Mouse (Mus musculus) layer of hippocampus, adult 2 months (tissue): Measurements from ENCODE around the gene Aff1. TPM values are rescaled to one million over a fixed set of nuclear protein-coding genes. Genes with fewer than 3 reads are reported as not detected.
A peak's percentile ranks its signal among the peaks of the same experiment; 100 is the strongest.

Experiments
- DNase-seq, 2 experiments: peaks; one replicate each; pipeline ENCODE4 v3.0.0; 2022; ENCODE audit warnings: low spot score in 2 of 2
- H3K27ac ChIP-seq: fragments of 200-600 bp; 2 replicates; pipeline ENCODE4 v1.8.1; 2022
- H3K4me3 ChIP-seq: fragments of 200-600 bp; 2 replicates; pipeline ENCODE4 v1.8.1; 2022; ENCODE audit warnings: mild to moderate bottlenecking
- CTCF ChIP-seq: fragments of 200-600 bp; conservative IDR thresholded peaks from 2 replicates; pipeline ENCODE4 v1.8.1; 2022; ENCODE audit warnings: antibody characterized with exemption, mild to moderate bottlenecking, moderate library complexity
- total RNA-seq, 2 experiments: library from RNA; stranded (reverse); gene quantifications; 2 replicates each; pipeline ENCODE4 v1.2.3; 2021

The Aff1 gene
- total RNA-seq, 2 experiments from 2014 or later = 18.0 to 21.3 TPM

DNA sequence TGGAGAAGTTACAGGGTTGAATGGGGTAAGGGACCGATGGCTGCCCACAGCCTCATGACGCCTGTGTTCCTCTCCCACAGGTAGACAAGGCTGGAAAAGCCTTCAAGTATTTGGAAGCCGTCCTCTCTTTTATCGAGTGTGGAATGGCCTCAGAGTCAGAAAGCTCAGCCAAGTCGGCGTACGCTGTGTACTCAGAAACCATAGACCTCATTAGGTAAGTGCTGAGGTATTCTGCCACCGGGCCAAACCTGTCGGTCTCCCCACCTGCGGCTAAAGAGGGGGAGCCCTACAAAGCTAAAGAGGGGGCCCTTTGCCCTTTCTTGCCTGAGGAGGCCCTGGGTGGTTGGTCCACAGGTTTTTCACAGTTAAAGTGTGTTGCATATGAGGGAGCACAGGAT, 154.0 kb downstream of the Aff1 start:
- H3K27ac ChIP-seq = no peak overlapping the region
- H3K4me3 ChIP-seq = no peak overlapping the region
- DNase-seq = no peak
- no peak for TF ChIP-seq CTCF

- Histone ChIP-seq H3K4me3 (no peak overlapping the region), H3K27ac (no peak overlapping the region)
- no peak for DNase-seq
- no peak for TF ChIP-seq CTCF
Observed at GRCm38 (mm10) chr5:103846609-103847008, 154.4 kb downstream of the Aff1 start.

DNA sequence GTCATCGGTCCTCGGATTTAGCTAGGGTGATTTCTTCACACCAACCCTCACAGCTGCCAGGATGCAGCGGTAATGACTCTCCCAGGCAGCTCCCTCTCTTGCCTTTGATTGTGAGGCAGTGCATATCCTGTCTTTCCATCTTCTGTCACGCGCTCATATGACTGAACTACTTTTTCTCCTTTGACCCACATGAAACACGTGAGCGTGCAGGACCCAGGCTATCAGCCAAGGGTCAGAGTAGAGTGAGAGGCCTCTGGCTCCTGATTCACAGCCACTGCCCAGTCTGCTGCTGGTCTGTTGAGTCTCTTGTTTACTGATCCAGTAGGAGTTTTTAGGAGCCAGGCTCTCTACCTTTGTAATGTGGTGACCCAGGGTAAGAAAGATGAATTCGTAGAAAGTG, 156.4 kb downstream of the Aff1 start:
- TF ChIP-seq CTCF = no peak
- DNase-seq = no peak
- Histone ChIP-seq H3K27ac (no peak overlapping the region), H3K4me3 (no peak overlapping the region)

GRCm38 (mm10) chr5:103852756-103853549, 160.8 kb downstream of the Aff1 start:
- TF ChIP-seq CTCF = no peak
- DNase-seq = no peak
- H3K4me3 ChIP-seq = no peak overlapping the region
- peak overlapping the region; percentile 43; the same call in 1 of the 2 replicates for H3K27ac ChIP-seq

DNA sequence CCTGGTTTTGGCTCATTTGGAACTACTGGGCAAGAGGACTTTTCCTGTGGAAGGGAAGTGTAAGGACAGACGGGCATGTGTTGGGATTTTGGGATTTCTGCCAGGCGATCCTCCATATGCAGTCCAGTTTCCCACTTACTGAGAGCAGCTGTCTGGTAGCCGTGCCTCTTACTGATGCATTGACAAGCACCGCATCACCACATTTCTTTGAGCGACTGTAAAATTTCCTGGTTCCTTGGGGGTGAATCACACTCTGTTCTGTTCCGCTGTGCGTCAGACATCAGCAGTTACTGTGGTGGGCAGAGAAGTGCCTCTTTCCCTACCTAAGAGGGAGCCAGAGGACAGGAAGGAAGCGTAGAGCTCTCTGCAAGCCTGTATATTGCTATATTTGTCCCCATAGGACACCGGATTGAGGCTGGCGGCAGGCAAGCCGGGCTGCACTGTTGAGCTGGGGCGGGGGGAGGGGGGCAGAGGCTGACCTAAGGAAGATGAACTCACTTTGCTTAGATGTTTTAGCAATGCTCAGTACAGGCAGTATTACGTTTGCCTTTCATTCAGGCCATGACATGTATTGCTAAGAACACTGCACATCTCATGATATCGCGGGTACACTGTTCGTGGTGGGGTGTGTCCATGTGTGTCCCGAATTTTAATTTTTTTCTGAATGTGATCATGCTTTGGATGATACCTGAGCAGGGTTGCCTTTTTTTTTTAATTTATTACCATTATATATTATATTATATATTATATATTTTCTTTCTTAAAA, 162.1 kb downstream of the Aff1 start:
- Histone ChIP-seq H3K27ac (peak overlapping the region; percentile 77), H3K4me3 (0 out of 2 replicates have a peak overlapping the region, but pooled peaks have one; percentile 18)
- TF ChIP-seq CTCF = peak; percentile 50
- peak; percentile 36 to 76 for DNase-seq

DNA sequence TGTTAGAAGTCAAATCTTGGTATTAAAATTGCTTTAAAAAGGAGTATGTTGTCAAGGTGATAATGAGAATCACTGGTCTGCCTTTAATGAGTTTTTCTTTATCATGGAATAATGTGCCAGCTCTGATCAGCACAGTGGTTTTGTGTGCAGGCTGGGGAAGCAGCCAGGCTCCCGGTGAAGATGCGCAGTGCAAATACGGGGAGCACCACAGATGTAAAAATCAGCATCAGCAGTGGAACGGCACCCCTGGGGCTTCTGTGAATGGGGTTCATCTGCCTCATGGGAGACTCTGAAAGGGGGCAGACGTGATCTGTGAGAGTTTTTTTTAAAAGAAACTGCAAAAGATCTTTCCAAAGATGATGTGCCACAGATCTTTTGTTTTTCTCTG, 162.6 kb downstream of the Aff1 start:
- Histone ChIP-seq H3K4me3 (no peak overlapping the region), H3K27ac (peak overlapping the region; percentile 77)
- no peak for DNase-seq
- no peak for TF ChIP-seq CTCF

GRCm38 (mm10) chr5:103855483-103856211, 163.5 kb downstream of the Aff1 start:
- TF ChIP-seq CTCF = no peak
- Histone ChIP-seq H3K4me3 (no peak overlapping the region), H3K27ac (no peak overlapping the region)
- no peak for DNase-seq

DNA sequence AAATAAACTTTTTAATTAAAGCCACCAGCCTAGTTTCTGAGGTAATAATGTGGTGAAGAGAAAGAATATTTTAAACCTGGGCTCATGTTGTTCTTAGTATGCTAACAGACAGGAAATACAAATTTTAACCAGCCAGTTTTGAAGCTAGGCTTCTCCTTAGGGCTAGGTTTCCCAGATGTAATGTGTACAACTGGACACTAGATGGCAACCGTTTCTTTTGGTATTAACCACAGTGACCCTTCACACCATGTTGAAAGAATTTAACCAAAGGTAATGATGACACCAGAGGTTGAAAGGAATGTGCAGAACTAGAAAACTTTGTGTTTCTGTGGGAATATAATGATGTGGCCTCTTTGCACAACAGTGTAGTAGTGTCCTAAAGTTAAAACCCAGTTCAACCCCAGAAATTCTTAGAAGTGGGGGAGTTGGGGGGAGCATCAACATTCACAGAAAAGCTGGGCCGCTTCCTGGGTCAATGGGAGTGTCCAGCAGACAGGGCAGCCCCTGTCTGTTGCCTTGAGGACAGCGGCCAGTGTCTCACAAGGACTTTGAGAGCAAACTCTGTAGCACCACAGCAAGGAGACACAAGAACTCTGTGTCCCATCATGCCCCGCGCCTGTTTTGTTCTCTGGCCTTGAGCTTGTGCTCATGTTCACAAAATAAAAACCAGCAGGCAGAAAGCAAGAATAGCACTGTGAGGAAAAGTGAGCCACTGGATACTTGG, 164.3 kb downstream of the Aff1 start:
- Histone ChIP-seq H3K4me3 (no peak overlapping the region), H3K27ac (no peak overlapping the region; the same call in 1 of the 2 replicates)
- TF ChIP-seq CTCF = peak; percentile 87
- no peak for DNase-seq

DNA sequence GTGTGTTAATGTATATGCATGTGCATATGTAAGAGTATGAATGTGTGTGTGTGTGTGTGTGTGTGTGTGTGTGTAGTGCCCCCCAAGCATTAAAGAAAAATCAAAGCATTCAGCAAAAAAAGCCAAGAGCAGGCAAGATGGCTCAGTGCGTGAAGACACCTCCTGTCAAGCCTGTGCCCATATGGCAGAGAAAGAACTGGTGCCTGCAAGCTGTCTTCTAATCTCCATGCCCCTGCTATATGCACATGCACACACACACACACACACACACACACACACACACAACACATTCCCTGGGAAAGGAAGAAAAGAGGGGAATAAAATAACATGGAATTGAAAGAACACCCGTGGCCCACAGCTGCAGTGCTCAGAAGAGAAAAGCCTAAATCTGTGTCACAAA, 165.0 kb downstream of the Aff1 start:
- TF ChIP-seq CTCF = no peak
- DNase-seq = peak in 1 of 2 experiments; percentile 50
- peak overlapping the region; percentile 48; the same call in 1 of the 2 replicates for H3K27ac ChIP-seq
- H3K4me3 ChIP-seq = no peak overlapping the region

DNA sequence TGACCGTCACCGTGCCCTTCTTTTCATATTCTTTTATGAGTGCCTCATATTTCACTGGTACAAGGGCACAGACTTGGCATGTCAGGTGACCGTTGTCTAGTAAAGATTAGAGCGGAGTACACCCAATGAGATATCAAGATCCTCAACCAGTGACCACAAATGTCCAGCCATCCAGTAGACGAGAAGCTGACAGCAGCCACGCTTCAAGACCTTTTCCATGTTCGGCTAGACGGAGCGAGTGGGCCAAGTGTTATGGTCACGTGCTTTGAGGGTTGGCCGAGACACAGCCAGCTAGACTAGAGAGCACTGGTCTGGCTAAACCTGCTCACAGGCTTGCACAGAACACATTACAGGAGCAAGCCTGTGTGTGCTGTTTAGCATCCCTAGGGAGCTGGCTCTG, 168.4 kb downstream of the Aff1 start:
- DNase-seq = no peak
- no peak for TF ChIP-seq CTCF
- Histone ChIP-seq H3K4me3 (no peak overlapping the region), H3K27ac (no peak overlapping the region)

DNA sequence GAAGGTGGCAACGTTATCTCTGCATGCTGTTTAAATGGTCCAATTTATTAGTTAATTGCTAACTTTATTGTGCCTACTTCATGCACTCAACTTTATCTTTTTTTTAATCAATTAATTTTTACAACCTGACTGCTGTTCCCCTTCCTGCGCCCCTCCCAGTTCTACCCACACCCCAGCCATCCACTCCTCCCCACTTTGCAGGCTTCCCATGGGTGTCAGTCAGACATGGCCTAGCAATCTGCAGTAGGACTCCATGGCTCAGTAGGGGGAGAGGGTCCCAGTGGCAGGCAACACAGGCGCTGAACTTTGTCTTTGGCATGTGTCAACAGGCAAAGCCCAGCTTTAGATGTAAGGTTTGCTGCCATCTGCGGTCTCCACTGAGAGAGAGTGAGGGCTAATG, 171.6 kb downstream of the Aff1 start:
- Histone ChIP-seq H3K27ac (no peak overlapping the region), H3K4me3 (no peak overlapping the region)
- DNase-seq = no peak
- TF ChIP-seq CTCF = no peak

GRCm38 (mm10) chr5:103889766-103890165, 197.6 kb downstream of the Aff1 start:
- H3K27ac ChIP-seq = no peak overlapping the region
- H3K4me3 ChIP-seq = no peak overlapping the region
- no peak for TF ChIP-seq CTCF
- DNase-seq = no peak

DNA sequence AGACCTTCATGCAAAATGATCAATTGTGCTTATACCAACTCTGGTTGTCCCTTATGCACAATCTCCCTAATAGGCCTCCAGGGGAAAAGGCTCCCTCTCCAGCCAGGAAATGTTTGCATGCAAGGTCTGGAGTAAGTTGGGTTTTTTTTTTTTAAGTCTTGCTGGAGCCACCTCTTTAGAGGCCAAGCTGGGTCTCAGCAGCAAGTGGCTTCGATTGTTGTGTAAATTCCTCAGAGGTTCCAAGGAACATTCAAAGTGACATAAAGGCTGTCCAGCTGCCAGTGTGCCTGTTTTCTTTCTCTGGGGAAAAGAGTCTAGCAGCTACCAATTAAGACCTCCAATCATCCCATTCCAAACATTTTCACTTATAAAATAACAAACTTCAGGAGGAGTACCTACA, 206.1 kb downstream of the Aff1 start:
- DNase-seq = no peak
- H3K4me3 ChIP-seq = no peak overlapping the region
- no peak overlapping the region for H3K27ac ChIP-seq
- no peak for TF ChIP-seq CTCF

Other genes starting within 250 kb of the Aff1 start
- gene Slc10a6, start 63.0 kb upstream of the Aff1 start, total RNA-seq = under 1 TPM in 1 of 2 experiments, not detected in 1; 0.18 TPM
- gene 1700016H13Rik, start 36.4 kb upstream of the Aff1 start, total RNA-seq = not detected
- 10 to 100 TPM; 30.4 to 32.7 TPM for gene Klhl8, start 218.9 kb downstream of the Aff1 start, total RNA-seq